Mouse (Mus musculus): ENCODE data around the gene Fzd2.

DNA sequence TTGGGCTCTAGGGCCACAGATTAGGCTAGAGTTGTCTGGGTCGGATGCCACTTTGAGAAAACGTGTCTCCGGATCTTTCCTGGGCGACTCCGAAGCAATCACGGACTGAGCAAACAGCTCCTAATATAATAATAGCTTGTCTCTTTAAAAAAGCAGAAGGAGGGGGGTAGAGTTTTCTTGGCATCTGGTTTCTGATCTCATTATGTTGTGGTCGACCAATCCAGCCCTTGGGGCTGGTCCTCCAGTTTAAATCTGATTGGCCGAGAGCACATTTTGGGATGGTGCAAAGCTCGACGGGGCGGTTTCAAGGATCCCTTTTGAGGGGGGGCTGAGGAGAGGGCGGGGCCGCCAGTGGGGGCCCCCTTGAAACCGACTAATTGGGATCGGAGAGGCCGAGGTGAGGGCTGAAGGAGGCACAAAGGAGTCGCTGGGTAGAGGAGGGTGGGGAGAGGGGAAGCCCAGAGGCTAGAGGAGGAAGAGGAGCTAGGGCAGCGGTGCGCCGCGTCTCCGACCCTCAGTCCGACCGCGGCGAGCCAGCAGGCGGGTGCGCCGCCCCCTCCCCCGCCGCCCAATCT, at the start of gene Fzd2:
- TF ChIP-seq CTCF (IDR thresholded peaks at IDR 0.05; ENCODE audit: low read depth) (no peak), EP300 (optimal IDR thresholded peaks at IDR 0.05) (peak; percentile 81)

All from stomach, postnatal 0 days (tissue).